Mouse (Mus musculus) kidney, adult 9 months (tissue): Measurements from ENCODE around the gene Tmem59l.

Experiments used
- DNase-seq: peaks from one replicate; pipeline ENCODE4 v3.0.0; 2022

The Tmem59l gene

GRCm38 (mm10) chr8:70459636-70460035 lies 27.5 kb downstream of the Tmem59l start:
- no peak for DNase-seq

- DNase-seq, result no peak
Measured at GRCm38 (mm10) chr8:70458462-70458861, 28.7 kb downstream of the Tmem59l start.

GRCm38 (mm10) chr8:70457882-70458281 lies 29.3 kb downstream of the Tmem59l start:
- no peak for DNase-seq

DNA sequence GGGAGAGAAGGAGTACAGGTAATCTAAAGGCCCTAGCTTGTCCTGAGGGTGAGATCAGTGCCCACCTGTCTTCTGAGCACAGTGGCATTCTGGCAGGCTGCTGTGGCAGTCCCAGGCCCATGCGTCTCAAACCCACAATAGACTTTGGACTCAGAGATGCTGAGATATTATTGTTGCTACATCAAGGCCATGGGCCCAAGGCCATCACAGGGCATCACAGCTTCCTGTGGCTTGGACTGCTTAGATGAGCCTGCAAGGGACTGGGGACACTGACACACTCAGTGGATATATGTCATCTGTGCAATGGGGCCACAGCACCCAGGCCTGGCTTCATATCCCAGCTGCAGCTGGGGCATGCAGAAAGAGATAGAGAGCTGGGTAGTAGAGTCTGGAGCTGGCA lies 30.2 kb downstream of the Tmem59l start:
- DNase-seq, result no peak

GRCm38 (mm10) chr8:70453852-70454251 lies 33.3 kb downstream of the Tmem59l start:
- no peak for DNase-seq

GRCm38 (mm10) chr8:70452196-70452966 lies 34.8 kb downstream of the Tmem59l start:
- DNase-seq, result no peak

GRCm38 (mm10) chr8:70447639-70448420 lies 39.3 kb downstream of the Tmem59l start:
- DNase-seq, result peak; percentile 17

- no peak for DNase-seq
Measured at GRCm38 (mm10) chr8:70445988-70446387, 41.2 kb downstream of the Tmem59l start.

GRCm38 (mm10) chr8:70443326-70443725 lies 43.8 kb downstream of the Tmem59l start:
- DNase-seq, result no peak

GRCm38 (mm10) chr8:70441565-70441964 lies 45.6 kb downstream of the Tmem59l start:
- no peak for DNase-seq

DNA sequence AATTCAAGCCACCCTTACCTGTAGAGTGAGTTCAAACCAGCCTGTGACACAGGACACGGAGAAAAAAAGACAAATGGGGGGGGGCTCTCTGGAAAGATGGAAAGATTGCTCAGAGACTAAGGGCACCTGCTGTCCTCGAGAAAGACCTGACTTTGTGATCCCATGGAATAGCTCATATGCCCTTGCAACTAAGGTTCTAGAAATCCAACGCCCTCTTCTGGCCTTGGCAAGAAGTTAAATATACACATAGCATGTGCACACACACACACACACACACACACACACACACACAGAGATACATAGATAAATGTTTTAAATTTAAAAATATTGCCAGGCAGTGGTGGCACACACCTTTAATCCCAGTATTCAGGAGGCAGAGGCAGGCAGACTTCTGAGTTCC lies 46.9 kb downstream of the Tmem59l start:
- DNase-seq, result no peak

DNA sequence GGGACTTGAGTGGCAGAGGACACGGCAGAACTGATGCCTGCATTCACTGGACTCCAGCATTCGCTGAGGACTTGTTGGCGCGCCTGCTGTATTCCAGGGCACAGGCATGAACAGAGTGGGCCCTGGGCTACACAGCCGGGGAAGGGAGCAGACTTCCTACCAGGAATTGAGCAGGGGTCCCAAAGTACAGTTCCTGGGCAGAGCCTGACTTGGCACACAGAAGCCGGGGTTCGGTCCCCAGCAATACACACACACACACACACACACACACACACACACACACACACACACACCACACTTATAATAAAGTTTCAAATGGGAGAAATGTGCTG lies 47.3 kb downstream of the Tmem59l start:
- DNase-seq, result no peak

DNA sequence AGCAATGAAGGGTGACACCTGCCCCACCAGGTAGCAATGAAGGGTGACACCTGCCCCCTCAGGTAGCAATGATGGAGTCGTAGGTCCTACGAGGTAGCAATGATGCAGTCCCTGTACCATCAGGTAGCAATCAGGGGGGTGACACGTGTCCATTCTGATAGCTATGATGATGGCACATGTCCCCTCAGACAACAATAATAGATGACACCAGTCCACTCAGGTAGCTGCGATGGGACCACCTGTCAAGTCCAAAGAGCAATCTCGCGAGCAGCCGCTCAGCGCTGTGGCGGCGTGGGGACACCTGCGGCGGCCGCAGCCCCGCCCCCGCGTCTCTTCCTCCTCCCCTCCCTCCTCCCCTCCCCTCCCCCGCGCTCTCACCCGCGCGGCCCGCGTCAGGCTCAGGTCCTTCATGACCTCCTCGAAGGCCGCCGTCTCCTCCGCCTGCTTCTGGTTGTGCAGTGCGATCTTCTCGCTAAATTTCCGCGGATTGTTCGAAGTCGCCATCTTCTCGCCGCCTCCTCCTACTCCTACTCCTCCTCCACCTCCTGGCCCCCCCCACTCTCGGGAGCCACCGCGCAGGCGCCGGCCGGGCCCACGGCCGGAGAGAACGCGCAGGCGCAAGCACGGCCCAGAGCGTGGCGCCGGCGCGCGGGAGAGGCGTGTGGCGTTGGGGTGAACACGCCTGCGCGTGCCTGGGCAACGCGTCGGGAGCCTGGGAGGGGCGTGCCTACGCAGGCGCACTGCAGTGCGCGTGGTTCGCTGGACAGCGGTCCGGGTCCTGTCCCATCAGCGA lies 47.9 kb downstream of the Tmem59l start, which contains the start of gene Crtc1:
Gene Crtc1, minus strand, starts transcription at position 525 of the 793 bp plus-strand sequence.
- peak; percentile 97 for DNase-seq

GRCm38 (mm10) chr8:70438423-70438822 lies 48.7 kb downstream of the Tmem59l start:
- no peak for DNase-seq

DNA sequence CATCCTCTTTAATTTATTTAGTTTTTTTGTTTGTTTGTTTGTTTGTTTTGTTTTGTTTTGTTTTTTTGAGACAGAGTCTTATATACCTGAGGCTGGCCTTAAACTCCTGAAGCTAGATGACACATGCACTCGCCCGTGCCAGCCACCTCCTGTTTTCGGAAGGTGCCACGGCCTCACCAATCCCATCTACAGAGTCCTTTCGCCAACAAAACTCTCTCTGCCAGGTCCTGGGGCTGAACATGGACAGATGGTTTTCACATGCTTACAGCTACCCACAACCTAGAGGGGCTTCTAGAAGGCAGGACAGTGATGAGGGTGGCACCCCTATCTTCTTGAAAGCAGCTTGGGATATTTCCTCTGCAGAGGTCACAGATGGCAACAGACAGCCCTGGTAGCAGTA lies 52.0 kb downstream of the Tmem59l start:
- no peak for DNase-seq
